Mouse (Mus musculus) lung, postnatal 0 days (tissue): Measurements from ENCODE around the gene Arl4c.

ENCODE experiments used
- CTCF ChIP-seq: IDR thresholded peaks from 2 replicates; pipeline ENCODE4 v1.5.1; 2016; ENCODE audit warnings: antibody characterized with exemption, mild to moderate bottlenecking
- EP300 ChIP-seq: IDR thresholded peaks from 2 replicates; pipeline ENCODE4 v1.6.1; 2016; ENCODE audit warnings: antibody characterized with exemption, mild to moderate bottlenecking, control low read depth

GRCm38 (mm10) chr1:88751332-88751731, 49.3 kb upstream of the Arl4c start:
- no peak for TF ChIP-seq EP300
- TF ChIP-seq CTCF, result no peak
